Mouse (Mus musculus) ES-Bruce4 (cell line): Measurements from ENCODE around the gene Cdkl1. TPM values are rescaled to one million over a fixed set of nuclear protein-coding genes. Genes with fewer than 3 reads are reported as not detected.

Experiments
- H3K27ac ChIP-seq: 2 replicates; pipeline ENCODE4 v1.5.1; 2012; ENCODE audit warnings: low read length, inconsistent platforms; ENCODE audit not compliant: insufficient read depth
- H3K27me3 ChIP-seq: 2 replicates; pipeline ENCODE4 v1.6.1; 2012; ENCODE audit warnings: mild to moderate bottlenecking, low read length, inconsistent platforms; ENCODE audit not compliant: control insufficient read depth, poor library complexity, insufficient read depth, severe bottlenecking
- H3K36me3 ChIP-seq: 2 replicates; pipeline ENCODE4 v1.6.1; 2012; ENCODE audit warnings: inconsistent platforms, mild to moderate bottlenecking, low read length, moderate library complexity; ENCODE audit not compliant: control insufficient read depth, poor library complexity, insufficient read depth, severe bottlenecking
- H3K4me1 ChIP-seq: one replicate; pipeline ENCODE4 v1.8.1; 2011; ENCODE audit warnings: low read length; ENCODE audit not compliant: control insufficient read depth, insufficient read depth
- H3K4me3 ChIP-seq: 2 replicates; pipeline ENCODE4 v1.5.1; 2011; ENCODE audit warnings: low read depth, mild to moderate bottlenecking, low read length
- H3K9ac ChIP-seq: 2 replicates; pipeline ENCODE4 v1.6.1; 2012; ENCODE audit warnings: low read depth, mild to moderate bottlenecking, inconsistent platforms; ENCODE audit not compliant: poor library complexity, severe bottlenecking
- H3K9me3 ChIP-seq: replicated peaks from 2 replicates; pipeline ENCODE4 v1.6.1; 2012; ENCODE audit warnings: mild to moderate bottlenecking, low read length, inconsistent platforms; ENCODE audit not compliant: control insufficient read depth, poor library complexity, insufficient read depth, severe bottlenecking
- CTCF ChIP-seq: IDR thresholded peaks from one replicate; pipeline ENCODE4 v1.8.1; 2011; ENCODE audit warnings: low read depth, low read length
- EP300 ChIP-seq: IDR thresholded peaks from 2 replicates; pipeline ENCODE4 v1.6.1; 2011; ENCODE audit warnings: low read depth, low read length; ENCODE audit not compliant: insufficient read depth
- POLR2A ChIP-seq: IDR thresholded peaks from one replicate; pipeline ENCODE4 v1.8.1; 2011; ENCODE audit warnings: low read length; ENCODE audit not compliant: insufficient read depth
- polyA plus RNA-seq: library from polyadenylated mRNA; stranded (reverse); fragments of >200 nt; gene quantifications from 2 replicates; pipeline ENCODE4 v1.2.4, GENCODE M21; 2011; ENCODE audit warnings: low read depth; ENCODE audit not compliant: missing spikeins, insufficient read depth, insufficient read length

Gene Cdkl1
- polyA plus RNA-seq, 1 experiment, result 2.8 TPM

DNA sequence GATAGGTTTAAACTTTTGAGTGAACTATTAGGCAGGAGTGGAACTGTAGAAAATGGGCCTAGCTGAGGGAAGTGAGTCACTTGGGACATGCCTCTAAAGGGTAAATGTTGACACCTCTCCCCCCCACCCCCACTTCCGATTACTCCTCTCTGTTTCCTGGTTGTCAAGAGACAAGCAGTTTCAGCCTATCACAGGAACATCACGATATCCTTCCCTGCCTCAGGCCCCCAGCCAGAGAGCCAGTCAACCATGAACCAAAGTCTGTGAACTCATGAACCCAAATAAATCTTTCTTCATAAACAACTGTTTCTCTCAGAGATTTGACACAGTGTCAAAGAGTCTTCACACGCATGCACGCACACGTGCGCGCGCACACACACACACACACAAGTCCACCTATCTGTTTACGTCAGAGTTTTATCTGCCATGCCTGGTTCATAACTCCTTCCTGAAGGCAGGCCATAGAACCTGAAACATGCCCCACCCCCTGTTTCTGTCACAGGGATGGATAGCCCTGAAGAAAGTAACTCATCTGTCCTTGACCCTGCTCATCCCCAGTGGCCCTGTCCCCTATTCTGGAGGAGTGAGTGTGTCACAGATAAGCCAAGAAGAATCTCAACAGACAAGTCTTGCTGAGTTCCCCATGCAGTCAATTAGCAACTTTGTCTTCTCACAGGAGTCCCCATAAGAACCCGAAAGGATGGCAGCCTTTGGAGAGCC lies 24.7 kb downstream of the Cdkl1 start:
- Histone ChIP-seq H3K9me3 (no peaks in the 10 kb centered on the region), H3K4me3 (no peak overlapping the region), H3K9ac (no peak overlapping the region), H3K27me3 (no peaks in the 10 kb centered on the region), H3K27ac (no peak overlapping the region), H3K36me3 (no peaks in the 10 kb centered on the region), H3K4me1 (no peaks in the 10 kb centered on the region)
- TF ChIP-seq POLR2A (no peak), CTCF (no peak), EP300 (no peak)

- H3K9me3 ChIP-seq, result no peaks in the 10 kb centered on the region
- no peaks in the 10 kb centered on the region for H3K27me3 ChIP-seq
- H3K4me3 ChIP-seq, result no peak overlapping the region
- H3K27ac ChIP-seq, result no peak overlapping the region
- no peaks in the 10 kb centered on the region for H3K4me1 ChIP-seq
- TF ChIP-seq EP300 (no peak), CTCF (no peak), POLR2A (no peak)
- H3K9ac ChIP-seq, result no peak overlapping the region
- no peaks in the 10 kb centered on the region for H3K36me3 ChIP-seq
These were observed 25.5 kb downstream of the Cdkl1 start for GRCm38 (mm10) chr12:69765543-69765942.

DNA sequence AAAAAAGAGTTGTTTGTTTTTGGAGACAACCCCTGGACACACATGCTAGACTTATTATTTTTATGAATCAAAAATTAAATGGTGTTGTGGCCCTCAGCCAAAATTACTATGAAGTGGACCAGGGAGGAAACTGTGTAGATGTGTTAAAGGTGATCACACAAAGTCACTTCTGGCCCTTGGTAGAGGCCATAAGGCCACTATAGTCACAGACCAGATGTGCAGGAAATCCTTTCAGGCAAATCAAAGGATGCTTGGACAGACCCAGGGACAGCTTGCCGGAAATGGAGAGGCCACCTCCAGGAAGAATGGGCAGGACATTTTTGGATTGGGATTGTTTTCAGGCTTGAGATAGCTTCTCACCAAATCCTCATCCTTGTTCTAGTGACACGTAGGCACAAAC lies 29.5 kb downstream of the Cdkl1 start:
- Histone ChIP-seq H3K9ac (no peak overlapping the region), H3K4me3 (no peak overlapping the region)

DNA sequence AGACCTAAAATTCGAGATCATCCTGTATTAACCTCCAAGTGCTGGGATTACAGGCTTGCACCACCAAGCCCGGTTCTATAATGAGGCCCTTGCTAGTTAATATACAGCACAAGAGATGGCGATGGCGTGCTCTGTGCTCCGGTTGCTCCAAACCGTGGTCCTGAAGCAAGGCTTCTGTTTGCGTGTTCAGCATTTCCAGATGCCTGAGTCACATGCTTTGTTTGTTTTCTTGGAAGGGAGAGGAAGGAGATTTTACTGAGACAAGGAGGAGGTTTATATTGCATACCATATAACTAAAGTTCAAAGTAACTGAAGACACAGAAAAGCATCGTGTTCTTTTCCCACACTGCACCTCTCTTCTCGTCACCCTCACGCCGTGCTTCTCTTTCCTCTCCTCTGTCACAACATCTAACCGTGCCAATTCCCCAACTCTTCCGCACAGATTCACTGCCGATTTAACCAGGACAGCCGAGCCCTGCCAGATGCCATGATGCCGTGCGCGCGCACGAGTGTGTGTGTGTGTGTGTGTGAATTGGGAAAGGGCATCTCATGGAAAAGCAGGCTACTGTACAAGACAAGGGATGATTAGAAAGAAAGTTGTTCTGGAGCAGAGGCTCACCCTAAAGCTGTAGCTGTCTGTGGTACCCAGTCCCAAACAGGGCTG lies 30.2 kb downstream of the Cdkl1 start:
- TF ChIP-seq POLR2A (no peak), EP300 (no peak), CTCF (no peak)
- Histone ChIP-seq H3K9me3 (no peaks in the 10 kb centered on the region), H3K27ac (no peak overlapping the region), H3K4me1 (no peaks in the 10 kb centered on the region), H3K9ac (no peak overlapping the region), H3K36me3 (no peaks in the 10 kb centered on the region), H3K27me3 (no peaks in the 10 kb centered on the region), H3K4me3 (no peak overlapping the region)

More for the DNA sequence above, 29.5 kb downstream of the Cdkl1 start:
- H3K4me1 ChIP-seq, result no peaks in the 10 kb centered on the region
- TF ChIP-seq CTCF (no peak), POLR2A (no peak), EP300 (no peak)
- H3K27ac ChIP-seq, result no peak overlapping the region
- H3K27me3 ChIP-seq, result no peaks in the 10 kb centered on the region
- H3K9me3 ChIP-seq, result no peaks in the 10 kb centered on the region
- no peaks in the 10 kb centered on the region for H3K36me3 ChIP-seq

GRCm38 (mm10) chr12:69760014-69760413 lies 31.1 kb downstream of the Cdkl1 start:
- Histone ChIP-seq H3K4me1 (no peaks in the 10 kb centered on the region), H3K27me3 (no peaks in the 10 kb centered on the region), H3K4me3 (no peak overlapping the region), H3K9ac (no peak overlapping the region), H3K36me3 (no peaks in the 10 kb centered on the region), H3K9me3 (no peaks in the 10 kb centered on the region), H3K27ac (no peak overlapping the region)
- TF ChIP-seq EP300, result no peak

GRCm38 (mm10) chr12:69759267-69759885 lies 31.7 kb downstream of the Cdkl1 start:
- Histone ChIP-seq H3K36me3 (no peaks in the 10 kb centered on the region), H3K9ac (no peak overlapping the region), H3K27ac (no peak overlapping the region), H3K27me3 (no peaks in the 10 kb centered on the region), H3K4me3 (no peak overlapping the region), H3K4me1 (no peaks in the 10 kb centered on the region), H3K9me3 (no peaks in the 10 kb centered on the region)
- TF ChIP-seq POLR2A, result no peak
- no peak for TF ChIP-seq CTCF
- no peak for TF ChIP-seq EP300
